Mouse (Mus musculus): ENCODE results near the gene Nbas. TPM values are rescaled to one million over a fixed set of nuclear protein-coding genes. Genes with fewer than 3 reads are reported as not detected.

Nbas gene
- polyA plus RNA-seq, 1 experiment from 2014 or later = 17.1 TPM

DNA sequence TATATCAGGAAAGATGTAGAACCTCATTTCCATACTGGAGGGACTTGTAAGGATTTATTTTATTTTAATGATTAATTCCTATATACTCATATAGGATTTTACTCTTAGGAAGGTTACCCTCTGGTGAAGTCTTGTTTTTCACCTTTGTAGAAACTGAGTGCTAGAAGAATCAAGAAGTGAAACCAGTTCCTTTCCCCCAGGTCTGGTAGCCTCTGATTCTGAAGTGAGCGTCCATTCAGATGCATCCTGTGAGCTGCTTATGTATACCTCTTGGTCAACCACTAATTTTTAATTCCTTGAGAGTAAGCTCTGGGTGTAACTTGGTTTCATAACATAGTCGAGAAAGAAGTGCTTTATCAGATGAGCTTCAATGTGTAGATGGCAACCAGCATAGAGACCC lies 196.6 kb downstream of the Nbas start:
- H3K9ac ChIP-seq (replicated peaks) = no peak overlapping the region
- no peak overlapping the region for H3K4me3 ChIP-seq (replicated peaks)
- no peaks in the 10 kb centered on the region for H3K27me3 ChIP-seq
- peaks cover 15% of the 10 kb centered on the region for H3K4me1 ChIP-seq (replicated peaks)
- H3K27ac ChIP-seq = no peak overlapping the region
- WGBS = 88% methylated on average over 2 of the region's 2 CpGs
- H3K9me3 ChIP-seq = no peaks in the 10 kb centered on the region
- peaks cover 7% of the 10 kb centered on the region; the same call in 1 of the 2 replicates for H3K36me3 ChIP-seq
- H3K4me2 ChIP-seq = no peak overlapping the region
- no peak for ATAC-seq (ENCODE audit: insufficient number of reproducible peaks, insufficient read depth, low FRiP score, low TSS enrichment, low read depth)

- WGBS = 92% methylated on average over 2 of the region's 2 CpGs
- Histone ChIP-seq H3K4me1 (replicated peaks) (no peaks in the 10 kb centered on the region), H3K9me3 (no peaks in the 10 kb centered on the region), H3K4me2 (no peak overlapping the region), H3K4me3 (replicated peaks) (no peak overlapping the region), H3K36me3 (peaks cover 10% of the 10 kb centered on the region; the same call in 1 of the 2 replicates), H3K9ac (replicated peaks) (no peak overlapping the region), H3K27me3 (no peaks in the 10 kb centered on the region), H3K27ac (no peak overlapping the region)
- no peak for ATAC-seq (ENCODE audit: insufficient number of reproducible peaks, insufficient read depth, low FRiP score, low TSS enrichment, low read depth)
Measured at GRCm38 (mm10) chr12:13474881-13475280, 205.9 kb downstream of the Nbas start.

DNA sequence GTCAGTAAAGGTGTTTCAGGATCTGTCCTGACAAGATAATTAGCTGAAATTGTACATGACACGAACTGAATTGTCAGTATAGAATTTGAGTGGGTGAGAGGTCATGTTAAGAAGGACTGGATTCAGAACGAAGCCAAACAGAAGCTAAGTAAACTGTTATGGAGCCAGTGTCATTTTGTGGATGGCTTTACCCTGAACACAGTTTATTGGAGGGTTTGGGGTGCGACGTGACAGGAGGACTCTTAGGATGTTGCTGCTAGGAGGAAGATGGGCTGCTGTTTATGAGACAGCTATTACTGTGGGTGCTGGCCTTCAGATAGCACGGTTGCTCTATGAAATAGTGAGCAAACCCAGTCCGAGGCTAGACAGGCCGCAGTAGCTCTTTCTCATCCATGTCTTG lies 210.2 kb downstream of the Nbas start:
- H3K27ac ChIP-seq = no peak overlapping the region
- H3K9me3 ChIP-seq = no peaks in the 10 kb centered on the region
- no peak overlapping the region for H3K4me2 ChIP-seq
- no peak for ATAC-seq (ENCODE audit: insufficient number of reproducible peaks, insufficient read depth, low FRiP score, low TSS enrichment, low read depth)
- no peaks in the 10 kb centered on the region for H3K27me3 ChIP-seq
- H3K4me3 ChIP-seq (replicated peaks) = no peak overlapping the region
- no peaks in the 10 kb centered on the region for H3K4me1 ChIP-seq (replicated peaks)
- no peak overlapping the region for H3K9ac ChIP-seq (replicated peaks)
- 78% methylated on average over 7 of the region's 7 CpGs for WGBS
- peaks cover 6% of the 10 kb centered on the region; the same call in 1 of the 2 replicates for H3K36me3 ChIP-seq

- Histone ChIP-seq H3K27ac (no peak overlapping the region), H3K4me2 (no peak overlapping the region), H3K27me3 (no peaks in the 10 kb centered on the region), H3K9ac (replicated peaks) (no peak overlapping the region), H3K4me3 (replicated peaks) (no peak overlapping the region), H3K4me1 (replicated peaks) (no peaks in the 10 kb centered on the region), H3K36me3 (no peaks in the 10 kb centered on the region), H3K9me3 (no peaks in the 10 kb centered on the region)
- ATAC-seq (ENCODE audit: insufficient number of reproducible peaks, insufficient read depth, low FRiP score, low TSS enrichment, low read depth) = no peak
- WGBS = 79% methylated on average over 3 of the region's 3 CpGs
Measured at GRCm38 (mm10) chr12:13486278-13486677, 217.3 kb downstream of the Nbas start.

GRCm38 (mm10) chr12:13497211-13497610 lies 228.3 kb downstream of the Nbas start:
- no peak overlapping the region for H3K4me3 ChIP-seq (replicated peaks)
- H3K9ac ChIP-seq (replicated peaks) = no peak overlapping the region
- no peaks in the 10 kb centered on the region for H3K36me3 ChIP-seq
- 80% methylated on average over 6 of the region's 6 CpGs for WGBS
- H3K9me3 ChIP-seq = no peaks in the 10 kb centered on the region
- H3K4me1 ChIP-seq (replicated peaks) = no peaks in the 10 kb centered on the region
- H3K27ac ChIP-seq = no peak overlapping the region
- no peaks in the 10 kb centered on the region for H3K27me3 ChIP-seq
- ATAC-seq (ENCODE audit: insufficient number of reproducible peaks, insufficient read depth, low FRiP score, low TSS enrichment, low read depth) = no peak
- H3K4me2 ChIP-seq = no peak overlapping the region

- H3K9me3 ChIP-seq = no peaks in the 10 kb centered on the region
- WGBS = 81% methylated on average over 10 of the region's 10 CpGs
- no peak overlapping the region for H3K4me2 ChIP-seq
Measured at GRCm38 (mm10) chr12:13499237-13499889, 230.4 kb downstream of the Nbas start.

GRCm38 (mm10) chr12:13500191-13500590 lies 231.3 kb downstream of the Nbas start:
- no peaks in the 10 kb centered on the region for H3K9me3 ChIP-seq
- 86% methylated on average over 3 of the region's 3 CpGs for WGBS
- no peak overlapping the region for H3K4me2 ChIP-seq
- H3K4me1 ChIP-seq (replicated peaks) = no peaks in the 10 kb centered on the region
- no peak overlapping the region for H3K4me3 ChIP-seq (replicated peaks)
- H3K27ac ChIP-seq = no peak overlapping the region
- H3K27me3 ChIP-seq = no peaks in the 10 kb centered on the region
- ATAC-seq (ENCODE audit: insufficient number of reproducible peaks, insufficient read depth, low FRiP score, low TSS enrichment, low read depth) = no peak
- no peak overlapping the region for H3K9ac ChIP-seq (replicated peaks)
- H3K36me3 ChIP-seq = no peaks in the 10 kb centered on the region

More at GRCm38 (mm10) chr12:13499237-13499889, 230.4 kb downstream of the Nbas start:
- H3K36me3 ChIP-seq = no peaks in the 10 kb centered on the region
- H3K9ac ChIP-seq (replicated peaks) = no peak overlapping the region
- H3K4me1 ChIP-seq (replicated peaks) = no peaks in the 10 kb centered on the region
- no peaks in the 10 kb centered on the region for H3K27me3 ChIP-seq
- no peak overlapping the region for H3K4me3 ChIP-seq (replicated peaks)
- no peak for ATAC-seq (ENCODE audit: insufficient number of reproducible peaks, insufficient read depth, low FRiP score, low TSS enrichment, low read depth)
- no peak overlapping the region for H3K27ac ChIP-seq

GRCm38 (mm10) chr12:13504771-13505444 lies 236.0 kb downstream of the Nbas start:
- no peak overlapping the region for H3K4me2 ChIP-seq
- 81% methylated on average over 5 of the region's 5 CpGs for WGBS
- no peaks in the 10 kb centered on the region for H3K4me1 ChIP-seq (replicated peaks)
- no peaks in the 10 kb centered on the region for H3K36me3 ChIP-seq
- no peak overlapping the region for H3K4me3 ChIP-seq (replicated peaks)
- ATAC-seq (ENCODE audit: insufficient number of reproducible peaks, insufficient read depth, low FRiP score, low TSS enrichment, low read depth) = no peak
- H3K9me3 ChIP-seq = no peaks in the 10 kb centered on the region
- no peak overlapping the region for H3K27ac ChIP-seq
- H3K27me3 ChIP-seq = no peaks in the 10 kb centered on the region
- H3K9ac ChIP-seq (replicated peaks) = no peak overlapping the region

DNA sequence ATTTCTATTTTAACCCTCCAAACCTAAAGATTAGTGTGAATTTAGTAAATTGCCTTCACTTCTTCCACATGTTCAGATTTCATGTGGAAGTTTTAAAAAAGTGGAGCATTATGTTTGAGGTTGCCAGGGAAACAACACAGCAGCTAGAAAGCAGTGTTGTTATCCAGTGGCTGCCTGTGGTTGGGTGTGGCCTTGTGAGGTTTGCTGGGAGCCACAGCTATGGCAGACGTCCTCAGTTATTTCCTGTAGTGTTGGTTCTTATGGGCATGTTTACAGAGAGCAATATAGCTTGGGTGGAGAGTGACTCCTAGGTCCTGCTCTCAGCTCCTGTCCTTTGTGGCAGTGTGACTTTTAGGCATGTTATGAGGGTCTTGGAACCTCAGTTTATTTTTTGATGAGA lies 249.1 kb downstream of the Nbas start:
- Histone ChIP-seq H3K27ac (no peak overlapping the region), H3K36me3 (peaks cover 46% of the 10 kb centered on the region; the same call in 1 of the 2 replicates), H3K27me3 (no peaks in the 10 kb centered on the region), H3K4me1 (replicated peaks) (no peaks in the 10 kb centered on the region), H3K9ac (replicated peaks) (no peak overlapping the region), H3K4me3 (replicated peaks) (no peak overlapping the region), H3K9me3 (no peaks in the 10 kb centered on the region), H3K4me2 (no peak overlapping the region)
- no peak for ATAC-seq (ENCODE audit: insufficient number of reproducible peaks, insufficient read depth, low FRiP score, low TSS enrichment, low read depth)
- 36% methylated on average over 1 of the region's 1 CpGs for WGBS

DNA sequence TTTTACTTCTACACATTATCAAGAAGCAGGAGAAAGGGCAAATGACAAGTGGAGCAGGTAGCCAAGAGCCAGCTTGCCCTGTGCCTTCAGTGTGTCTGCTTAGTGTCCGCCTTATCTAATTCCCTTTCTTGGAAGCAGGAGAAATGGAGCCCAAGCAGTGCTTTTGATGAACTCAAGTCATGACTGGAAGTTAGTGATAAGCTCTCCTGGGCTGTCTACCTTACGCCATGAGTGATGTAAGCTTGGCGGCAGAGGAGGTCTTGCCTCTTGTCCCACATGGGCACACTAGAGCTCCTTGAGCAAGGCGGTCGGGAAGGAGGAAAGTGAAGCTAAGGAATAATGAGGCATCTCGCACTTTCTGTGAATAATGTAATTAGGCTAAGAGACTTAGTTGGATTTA lies 250.5 kb downstream of the Nbas start:
- Histone ChIP-seq H3K4me3 (replicated peaks) (no peak overlapping the region), H3K9ac (replicated peaks) (no peak overlapping the region), H3K4me2 (no peak overlapping the region), H3K9me3 (no peaks in the 10 kb centered on the region), H3K27me3 (no peaks in the 10 kb centered on the region), H3K4me1 (replicated peaks) (no peaks in the 10 kb centered on the region), H3K27ac (no peak overlapping the region), H3K36me3 (peaks cover 42% of the 10 kb centered on the region; the same call in 1 of the 2 replicates)
- no peak for ATAC-seq (ENCODE audit: insufficient number of reproducible peaks, insufficient read depth, low FRiP score, low TSS enrichment, low read depth)
- WGBS = 91% methylated on average over 6 of the region's 6 CpGs

DNA sequence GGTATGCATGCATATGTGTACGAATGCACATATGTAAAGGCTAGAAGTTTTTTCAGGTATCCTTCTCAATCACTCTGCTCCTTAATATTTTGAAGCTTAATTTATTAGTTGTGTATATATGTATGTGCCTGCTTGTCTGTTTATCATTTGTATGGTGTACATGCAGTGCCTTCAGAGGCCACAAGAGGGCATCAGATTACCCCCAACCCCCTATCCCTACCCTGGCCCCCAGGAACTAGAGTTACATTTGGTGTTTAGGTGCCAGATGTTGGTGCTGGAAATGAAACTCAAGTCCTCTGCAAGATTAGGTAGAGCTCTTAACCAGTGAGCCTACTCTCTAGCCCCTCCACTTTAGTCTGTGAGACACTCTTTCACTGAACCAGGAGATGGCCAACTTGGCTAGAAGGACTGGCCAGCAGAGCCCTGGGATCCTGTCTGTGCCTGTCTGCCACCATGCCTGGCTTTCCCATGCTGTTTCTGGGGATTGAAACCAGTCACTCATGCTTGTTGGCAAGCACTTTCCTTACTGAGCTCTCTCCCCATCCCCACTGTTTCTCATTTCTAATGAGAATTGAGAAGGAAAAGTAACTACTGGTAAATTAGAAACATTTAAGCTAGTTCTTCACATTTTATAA lies 263.9 kb downstream of the Nbas start:
- ATAC-seq (ENCODE audit: insufficient number of reproducible peaks, insufficient read depth, low FRiP score, low TSS enrichment, low read depth) = no peak
- H3K27ac ChIP-seq = no peak overlapping the region
- 75% methylated on average over 1 of the region's 1 CpGs for WGBS
- H3K36me3 ChIP-seq = peaks cover 6% of the 10 kb centered on the region; the same call in 1 of the 2 replicates
- H3K9ac ChIP-seq (replicated peaks) = no peak overlapping the region
- no peak overlapping the region for H3K4me3 ChIP-seq (replicated peaks)
- no peak overlapping the region for H3K4me2 ChIP-seq
- no peaks in the 10 kb centered on the region for H3K27me3 ChIP-seq
- no peaks in the 10 kb centered on the region for H3K4me1 ChIP-seq (replicated peaks)
- no peaks in the 10 kb centered on the region for H3K9me3 ChIP-seq

All from limb, embryonic 12.5 days (tissue).